Mouse (Mus musculus): ENCODE measurements around the gene Tnmd. TPM values are rescaled to one million over a fixed set of nuclear protein-coding genes. Genes with fewer than 3 reads are reported as not detected.

Tnmd gene
- 0.10 and 0.14 TPM in 2 replicates for polyA plus RNA-seq (2015; fragmentation: Nextera tagmentation; extraction: Ambion mirVana)

- H3K27me3 ChIP-seq (replicated peaks; ENCODE audit: control insufficient read depth, insufficient read depth, low read length): no peaks in the 10 kb centered on the region
- H3K36me3 ChIP-seq (ENCODE audit: control insufficient read depth, insufficient read depth): no peaks in the 10 kb centered on the region
- H3K27ac ChIP-seq (ENCODE audit: low read depth, low read length): no peak within 1 kb of the TSS
- no peak within 1 kb of the TSS for H3K9ac ChIP-seq (ENCODE audit: low read depth, low read length)
- no peak for TF ChIP-seq CTCF (IDR thresholded peaks at IDR 0.05; ENCODE audit: low read depth)
- no peak within 1 kb of the TSS for H3K4me2 ChIP-seq (replicated peaks; ENCODE audit: low read depth)
- no peaks in the 10 kb centered on the region for H3K9me3 ChIP-seq (ENCODE audit: control insufficient read depth)
- no peaks in the 10 kb centered on the region for H3K4me1 ChIP-seq (replicated peaks; ENCODE audit: control insufficient read depth, insufficient read depth, low read length)
- WGBS: 71% methylated on average over 5 of the region's 5 CpGs
- no peak within 1 kb of the TSS for H3K4me3 ChIP-seq (ENCODE audit: low read depth, low read length)
- no peak for ATAC-seq
Measured at GRCm38 (mm10) chrX:133850680-133851079, at the start of gene Tnmd. Tnmd (plus strand) TSS chrX:133850980.

- WGBS: 81% methylated on average over 4 of the region's 4 CpGs
- TF ChIP-seq CTCF (IDR thresholded peaks at IDR 0.05; ENCODE audit: low read depth): no peak
- no peaks in the 10 kb centered on the region for H3K27me3 ChIP-seq (replicated peaks; ENCODE audit: control insufficient read depth, insufficient read depth, low read length)
- no peaks in the 10 kb centered on the region for H3K4me1 ChIP-seq (replicated peaks; ENCODE audit: control insufficient read depth, insufficient read depth, low read length)
- H3K9me3 ChIP-seq (ENCODE audit: control insufficient read depth): no peaks in the 10 kb centered on the region
- H3K4me3 ChIP-seq (ENCODE audit: low read depth, low read length): no peak overlapping the region
- no peaks in the 10 kb centered on the region for H3K36me3 ChIP-seq (ENCODE audit: control insufficient read depth, insufficient read depth)
- no peak overlapping the region for H3K4me2 ChIP-seq (replicated peaks; ENCODE audit: low read depth)
- H3K9ac ChIP-seq (ENCODE audit: low read depth, low read length): no peak overlapping the region
- H3K27ac ChIP-seq (ENCODE audit: low read depth, low read length): no peak overlapping the region
- ATAC-seq: no peak
Measured at GRCm38 (mm10) chrX:133853637-133854036, 2.9 kb downstream of the Tnmd start.

DNA sequence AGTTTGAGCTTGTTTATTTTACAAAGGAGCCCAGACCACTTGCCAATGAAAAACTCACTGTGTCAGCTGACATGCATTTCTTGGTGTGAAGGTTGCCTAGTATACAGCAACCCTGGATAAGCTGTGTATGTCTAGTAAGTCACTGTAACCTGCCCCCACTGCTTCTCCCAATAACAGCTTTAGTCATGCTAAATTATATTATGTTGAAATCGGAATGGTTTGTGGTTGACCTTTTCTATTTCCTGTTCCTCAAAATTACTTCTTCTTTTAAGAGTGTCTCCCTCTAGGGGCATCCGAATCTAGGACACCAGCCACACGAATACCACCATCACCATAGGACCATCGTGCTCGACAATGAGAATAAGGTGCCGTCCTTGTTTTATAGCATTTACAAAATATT lies 19.0 kb downstream of the Tnmd start:
- Histone ChIP-seq H3K4me1 (replicated peaks; ENCODE audit: control insufficient read depth, insufficient read depth, low read length) (no peaks in the 10 kb centered on the region), H3K36me3 (ENCODE audit: control insufficient read depth, insufficient read depth) (no peaks in the 10 kb centered on the region), H3K4me3 (ENCODE audit: low read depth, low read length) (no peak overlapping the region), H3K4me2 (replicated peaks; ENCODE audit: low read depth) (no peak overlapping the region), H3K9me3 (ENCODE audit: control insufficient read depth) (no peaks in the 10 kb centered on the region), H3K27me3 (replicated peaks; ENCODE audit: control insufficient read depth, insufficient read depth, low read length) (no peaks in the 10 kb centered on the region), H3K27ac (ENCODE audit: low read depth, low read length) (no peak overlapping the region), H3K9ac (ENCODE audit: low read depth, low read length) (no peak overlapping the region)
- ATAC-seq: no peak
- TF ChIP-seq CTCF (IDR thresholded peaks at IDR 0.05; ENCODE audit: low read depth): no peak
- WGBS: 84% methylated on average over 6 of the region's 6 CpGs

DNA sequence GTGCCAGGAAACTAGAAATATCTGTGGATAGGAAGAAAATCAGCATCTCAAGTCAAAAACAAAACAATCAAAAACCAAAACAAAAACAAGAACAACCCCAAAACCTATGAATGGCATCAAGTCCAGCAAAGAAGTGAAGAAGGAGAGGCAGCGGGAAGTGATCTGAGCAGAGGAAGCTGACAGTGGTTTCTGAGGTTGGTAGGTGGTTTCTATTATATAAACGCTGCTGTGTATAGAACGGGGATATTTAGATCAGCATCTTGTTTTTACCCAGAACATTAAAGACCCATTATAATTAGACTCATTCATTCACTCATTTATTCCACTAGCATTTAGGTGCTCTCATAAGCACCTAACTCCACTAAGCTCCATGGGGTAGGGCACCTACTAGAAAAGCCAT lies 36.5 kb downstream of the Tnmd start:
- no peak overlapping the region for H3K27ac ChIP-seq (ENCODE audit: low read depth, low read length)
- no peaks in the 10 kb centered on the region for H3K4me1 ChIP-seq (replicated peaks; ENCODE audit: control insufficient read depth, insufficient read depth, low read length)
- H3K9ac ChIP-seq (ENCODE audit: low read depth, low read length): no peak overlapping the region
- WGBS: 92% methylated on average over 3 of the region's 3 CpGs
- no peak for ATAC-seq
- no peaks in the 10 kb centered on the region for H3K36me3 ChIP-seq (ENCODE audit: control insufficient read depth, insufficient read depth)
- no peak for TF ChIP-seq CTCF (IDR thresholded peaks at IDR 0.05; ENCODE audit: low read depth)
- no peak overlapping the region for H3K4me2 ChIP-seq (replicated peaks; ENCODE audit: low read depth)
- H3K9me3 ChIP-seq (ENCODE audit: control insufficient read depth): no peaks in the 10 kb centered on the region
- H3K27me3 ChIP-seq (replicated peaks; ENCODE audit: control insufficient read depth, insufficient read depth, low read length): no peaks in the 10 kb centered on the region
- H3K4me3 ChIP-seq (ENCODE audit: low read depth, low read length): no peak overlapping the region

DNA sequence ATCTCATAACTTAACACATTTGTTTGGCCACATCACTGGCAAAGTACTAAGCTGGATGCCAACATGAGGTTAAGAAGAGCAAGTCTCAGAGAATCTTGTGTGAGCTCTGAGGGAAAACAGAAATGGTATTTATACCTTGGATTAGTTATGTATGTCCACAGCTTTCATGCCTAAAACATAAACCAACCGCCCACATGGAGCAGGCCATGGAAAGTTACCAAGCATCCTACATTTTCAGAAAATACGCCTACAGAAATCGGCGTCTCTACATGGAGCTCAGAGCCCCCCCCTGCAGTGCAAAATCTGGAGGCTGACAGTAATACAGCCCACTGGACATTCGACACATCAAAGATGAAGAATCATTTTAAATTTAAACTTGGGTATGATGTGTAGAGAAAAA lies 37.3 kb downstream of the Tnmd start:
- Histone ChIP-seq H3K4me3 (ENCODE audit: low read depth, low read length) (no peak overlapping the region), H3K4me2 (replicated peaks; ENCODE audit: low read depth) (no peak overlapping the region), H3K36me3 (ENCODE audit: control insufficient read depth, insufficient read depth) (no peaks in the 10 kb centered on the region), H3K4me1 (replicated peaks; ENCODE audit: control insufficient read depth, insufficient read depth, low read length) (no peaks in the 10 kb centered on the region), H3K9me3 (ENCODE audit: control insufficient read depth) (no peaks in the 10 kb centered on the region), H3K9ac (ENCODE audit: low read depth, low read length) (no peak overlapping the region), H3K27me3 (replicated peaks; ENCODE audit: control insufficient read depth, insufficient read depth, low read length) (no peaks in the 10 kb centered on the region), H3K27ac (ENCODE audit: low read depth, low read length) (no peak overlapping the region)
- WGBS: 88% methylated on average over 5 of the region's 5 CpGs
- no peak for TF ChIP-seq CTCF (IDR thresholded peaks at IDR 0.05; ENCODE audit: low read depth)
- ATAC-seq: no peak

- 32% methylated on average over 33 of the region's 33 CpGs for WGBS
- peak; percentile 64 for TF ChIP-seq CTCF (IDR thresholded peaks at IDR 0.05; ENCODE audit: low read depth)
- Histone ChIP-seq H3K4me3 (ENCODE audit: low read depth, low read length) (peak within 1 kb of the TSS; percentile 54), H3K36me3 (ENCODE audit: control insufficient read depth, insufficient read depth) (0 out of 2 replicates have a peak, but pooled peaks cover 4% of the 10 kb centered on the region), H3K27ac (ENCODE audit: low read depth, low read length) (no peak within 1 kb of the TSS), H3K4me1 (replicated peaks; ENCODE audit: control insufficient read depth, insufficient read depth, low read length) (no peaks in the 10 kb centered on the region), H3K9me3 (ENCODE audit: control insufficient read depth) (no peaks in the 10 kb centered on the region), H3K27me3 (replicated peaks; ENCODE audit: control insufficient read depth, insufficient read depth, low read length) (no peaks in the 10 kb centered on the region), H3K9ac (ENCODE audit: low read depth, low read length) (peak within 1 kb of the TSS; percentile 55), H3K4me2 (replicated peaks; ENCODE audit: low read depth) (peak within 1 kb of the TSS; percentile 73)
- peak; percentile 61; the same call in 1 of the 2 replicates for ATAC-seq
Measured at GRCm38 (mm10) chrX:133898014-133898542, 47.3 kb downstream of the Tnmd start, which contains the start of gene Tspan6. Tspan6 (minus strand) TSS chrX:133898429.
